Mouse (Mus musculus): Measurements from ENCODE around the gene Cdh4. TPM values are rescaled to one million over a fixed set of nuclear protein-coding genes. Genes with fewer than 3 reads are reported as not detected.

Gene Cdh4
- polyA plus RNA-seq, 1 experiment from 2014 or later = 39.6 TPM

DNA sequence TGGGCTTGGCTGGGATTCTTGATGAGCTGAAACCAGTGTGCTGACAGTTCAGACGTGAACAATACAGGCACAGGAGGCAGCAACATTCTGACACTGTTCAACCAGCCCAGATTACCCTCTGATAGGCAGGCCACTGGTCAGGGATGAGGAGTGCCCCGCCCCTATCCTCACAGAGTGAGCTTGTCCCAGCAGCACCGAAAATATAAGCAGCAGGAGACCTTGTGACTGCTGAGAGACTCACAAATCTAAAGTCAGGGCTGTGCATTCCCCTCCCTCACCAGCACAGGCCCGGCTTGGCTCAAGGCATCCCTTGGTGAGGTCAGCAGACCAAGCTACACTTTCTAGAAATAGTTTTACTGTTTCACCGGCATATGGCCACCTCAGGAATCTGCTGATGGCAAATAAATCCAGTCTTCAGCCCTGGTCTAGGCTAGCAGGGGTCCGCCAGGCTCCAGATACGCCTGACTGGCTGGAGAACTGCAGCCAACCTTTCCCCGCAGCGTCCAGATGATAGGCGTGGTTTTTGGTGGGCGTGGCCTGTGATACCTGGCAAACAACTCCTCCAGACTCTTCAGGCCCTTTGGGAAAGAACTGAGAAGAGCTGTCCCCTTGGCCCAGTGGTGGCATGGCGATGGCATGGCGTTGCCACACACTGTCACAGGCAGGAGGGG lies 332.3 kb downstream of the Cdh4 start:
- ATAC-seq (ENCODE audit: low FRiP score) = peak; percentile 19; the same call in 1 of the 2 replicates
- H3K9ac ChIP-seq (replicated peaks) = no peak overlapping the region
- WGBS = 20% methylated on average over 13 of the region's 13 CpGs
- no peak overlapping the region for H3K4me2 ChIP-seq
- H3K9me3 ChIP-seq (replicated peaks) = no peaks in the 10 kb centered on the region
- no peaks in the 10 kb centered on the region for H3K27me3 ChIP-seq (replicated peaks)
- no peak overlapping the region for H3K4me3 ChIP-seq (replicated peaks)
- H3K36me3 ChIP-seq = no peaks in the 10 kb centered on the region
- H3K27ac ChIP-seq (replicated peaks) = no peak overlapping the region
- H3K4me1 ChIP-seq = peaks cover 18% of the 10 kb centered on the region

DNA sequence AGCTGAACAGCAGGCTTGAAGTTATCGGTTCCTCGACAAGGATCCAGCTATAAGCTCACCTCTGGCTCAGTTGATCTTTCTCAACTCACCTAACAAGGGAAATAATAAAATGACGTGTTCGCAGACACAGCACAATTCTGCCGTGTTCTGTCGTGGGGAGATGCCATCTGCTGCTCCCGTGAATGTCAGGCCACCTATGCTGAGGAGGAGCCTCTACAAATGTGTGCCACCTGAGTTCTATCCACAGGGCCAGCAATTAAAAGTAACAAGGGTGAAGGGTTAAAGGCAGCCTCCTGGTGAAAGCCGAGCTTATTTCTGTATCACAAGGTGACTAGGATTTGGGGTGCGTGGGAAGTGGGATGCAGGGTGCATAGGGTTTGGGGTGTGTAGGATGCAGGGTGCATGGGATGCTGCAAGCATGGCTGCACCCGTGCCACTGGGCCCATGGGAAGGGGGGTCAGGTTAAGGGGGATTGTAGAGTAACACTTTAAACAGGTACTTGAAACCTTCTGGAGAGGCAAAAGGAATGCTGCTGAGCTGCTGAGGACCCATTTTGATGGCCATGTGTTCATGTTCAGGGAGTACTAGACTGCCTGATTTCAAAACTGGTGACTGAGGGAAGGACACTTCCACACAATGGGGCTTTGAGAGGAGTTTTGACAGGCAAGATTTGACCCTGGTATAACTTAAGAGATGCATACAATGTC lies 333.9 kb downstream of the Cdh4 start:
- WGBS = 77% methylated on average over 10 of the region's 10 CpGs
- Histone ChIP-seq H3K4me3 (replicated peaks) (no peak overlapping the region), H3K27ac (replicated peaks) (no peak overlapping the region), H3K4me2 (no peak overlapping the region), H3K36me3 (no peaks in the 10 kb centered on the region), H3K9me3 (replicated peaks) (no peaks in the 10 kb centered on the region), H3K9ac (replicated peaks) (no peak overlapping the region), H3K4me1 (peaks cover 12% of the 10 kb centered on the region), H3K27me3 (replicated peaks) (no peaks in the 10 kb centered on the region)
- no peak for ATAC-seq (ENCODE audit: low FRiP score)

GRCm38 (mm10) chr2:179779266-179779665 lies 337.0 kb downstream of the Cdh4 start:
- no peak overlapping the region for H3K27ac ChIP-seq (replicated peaks)
- no peaks in the 10 kb centered on the region for H3K9me3 ChIP-seq (replicated peaks)
- H3K4me2 ChIP-seq = no peak overlapping the region
- no peak for ATAC-seq (ENCODE audit: low FRiP score)
- H3K4me3 ChIP-seq (replicated peaks) = no peak overlapping the region
- H3K9ac ChIP-seq (replicated peaks) = no peak overlapping the region
- no peaks in the 10 kb centered on the region for H3K36me3 ChIP-seq
- 66% methylated on average over 9 of the region's 9 CpGs for WGBS
- no peaks in the 10 kb centered on the region for H3K27me3 ChIP-seq (replicated peaks)
- peaks cover 10% of the 10 kb centered on the region for H3K4me1 ChIP-seq

DNA sequence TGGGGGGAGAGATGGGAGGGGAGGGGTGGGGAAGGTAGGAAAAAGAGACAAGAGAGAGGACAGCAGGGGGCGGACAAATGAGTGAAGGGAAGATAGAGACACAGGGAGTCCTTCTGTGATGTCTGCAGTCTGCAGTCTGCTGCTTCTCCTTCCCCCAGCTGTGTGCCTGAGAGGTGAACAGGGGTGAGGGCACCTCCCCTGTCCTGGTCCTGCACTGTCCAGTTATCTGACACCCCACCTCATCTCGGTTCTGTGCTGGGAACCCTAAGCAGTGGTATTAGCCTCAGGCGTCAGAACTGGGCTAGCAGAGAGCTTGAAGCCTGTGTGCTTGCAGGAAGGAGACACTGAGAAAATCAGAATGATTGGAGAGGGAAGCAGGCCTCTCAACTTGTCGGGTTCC lies 338.7 kb downstream of the Cdh4 start:
- H3K27me3 ChIP-seq (replicated peaks) = no peaks in the 10 kb centered on the region
- H3K4me2 ChIP-seq = no peak overlapping the region
- WGBS = 44% methylated on average over 4 of the region's 4 CpGs
- H3K4me1 ChIP-seq = no peaks in the 10 kb centered on the region
- H3K27ac ChIP-seq (replicated peaks) = no peak overlapping the region
- ATAC-seq (ENCODE audit: low FRiP score) = no peak
- no peaks in the 10 kb centered on the region for H3K36me3 ChIP-seq
- no peak overlapping the region for H3K9ac ChIP-seq (replicated peaks)
- no peaks in the 10 kb centered on the region for H3K9me3 ChIP-seq (replicated peaks)
- H3K4me3 ChIP-seq (replicated peaks) = no peak overlapping the region

DNA sequence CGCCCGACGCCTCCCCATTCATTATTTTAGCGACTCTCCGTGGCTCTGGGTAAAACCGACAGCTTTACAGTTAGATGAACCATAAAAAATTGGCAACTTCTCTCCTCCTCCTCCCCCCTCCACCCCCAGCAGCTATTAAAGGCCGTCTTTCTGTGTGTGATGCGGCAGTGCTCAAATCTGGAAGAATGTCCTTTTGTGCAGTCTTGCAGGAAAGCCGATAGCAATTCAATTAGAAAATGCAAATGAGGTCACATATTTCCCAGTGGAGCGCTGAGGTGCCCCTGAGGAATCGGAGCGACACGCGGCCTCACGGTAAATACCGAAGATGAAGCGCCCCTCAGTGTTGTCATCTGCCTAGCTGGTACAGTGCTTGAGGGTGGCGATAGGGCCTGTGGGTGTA lies 345.0 kb downstream of the Cdh4 start:
- Histone ChIP-seq H3K4me3 (replicated peaks) (no peak overlapping the region), H3K9me3 (replicated peaks) (no peaks in the 10 kb centered on the region), H3K27me3 (replicated peaks) (no peaks in the 10 kb centered on the region), H3K4me1 (peaks cover 17% of the 10 kb centered on the region), H3K4me2 (peak overlapping the region; percentile 34), H3K9ac (replicated peaks) (no peak overlapping the region), H3K27ac (replicated peaks) (peak overlapping the region; percentile 65), H3K36me3 (no peaks in the 10 kb centered on the region)
- ATAC-seq (ENCODE audit: low FRiP score) = peak; percentile 87
- WGBS = 9% methylated on average over 18 of the region's 18 CpGs

DNA sequence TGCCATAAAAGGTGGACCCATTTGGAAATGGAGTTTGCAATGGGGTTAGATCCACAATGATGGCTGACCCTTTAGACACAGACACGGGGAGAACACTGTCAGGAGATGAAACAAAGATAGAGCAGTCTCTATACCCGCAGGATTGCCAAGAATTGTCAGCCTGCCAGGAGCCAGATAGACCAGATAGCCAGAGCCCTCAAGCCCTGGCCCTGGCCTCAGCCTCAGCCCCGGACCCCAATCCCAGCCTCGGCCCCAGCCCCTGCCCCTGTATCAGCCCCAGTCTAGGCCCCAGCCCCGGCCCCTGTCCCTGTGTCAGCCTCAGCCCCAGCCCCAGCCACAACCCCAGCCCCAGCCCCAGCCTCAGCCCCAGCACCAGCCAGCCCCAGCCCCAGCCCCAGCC lies 345.6 kb downstream of the Cdh4 start:
- H3K27ac ChIP-seq (replicated peaks) = peak overlapping the region; percentile 65
- H3K27me3 ChIP-seq (replicated peaks) = no peaks in the 10 kb centered on the region
- WGBS = 43% methylated on average over 5 of the region's 5 CpGs
- no peaks in the 10 kb centered on the region for H3K9me3 ChIP-seq (replicated peaks)
- ATAC-seq (ENCODE audit: low FRiP score) = peak; percentile 25; the same call in 1 of the 2 replicates
- no peak overlapping the region for H3K4me3 ChIP-seq (replicated peaks)
- 0 out of 2 replicates have a peak overlapping the region, but pooled peaks have one; percentile 34 for H3K4me2 ChIP-seq
- H3K4me1 ChIP-seq = peaks cover 20% of the 10 kb centered on the region
- H3K9ac ChIP-seq (replicated peaks) = no peak overlapping the region
- H3K36me3 ChIP-seq = no peaks in the 10 kb centered on the region

GRCm38 (mm10) chr2:179790684-179791083 lies 348.5 kb downstream of the Cdh4 start:
- no peak for ATAC-seq (ENCODE audit: low FRiP score)
- H3K9ac ChIP-seq (replicated peaks) = no peak overlapping the region
- H3K9me3 ChIP-seq (replicated peaks) = no peaks in the 10 kb centered on the region
- no peak overlapping the region for H3K4me3 ChIP-seq (replicated peaks)
- H3K27ac ChIP-seq (replicated peaks) = no peak overlapping the region
- H3K36me3 ChIP-seq = no peaks in the 10 kb centered on the region
- H3K4me2 ChIP-seq = no peak overlapping the region
- peaks cover 33% of the 10 kb centered on the region for H3K4me1 ChIP-seq
- 52% methylated on average over 3 of the region's 3 CpGs for WGBS
- H3K27me3 ChIP-seq (replicated peaks) = no peaks in the 10 kb centered on the region

GRCm38 (mm10) chr2:179792426-179793133 lies 350.3 kb downstream of the Cdh4 start:
- no peaks in the 10 kb centered on the region for H3K36me3 ChIP-seq
- H3K4me2 ChIP-seq = no peak overlapping the region
- no peaks in the 10 kb centered on the region for H3K27me3 ChIP-seq (replicated peaks)
- H3K4me3 ChIP-seq (replicated peaks) = no peak overlapping the region
- no peak overlapping the region for H3K27ac ChIP-seq (replicated peaks)
- peaks cover 24% of the 10 kb centered on the region for H3K4me1 ChIP-seq
- ATAC-seq (ENCODE audit: low FRiP score) = no peak
- WGBS = 45% methylated on average over 13 of the region's 13 CpGs
- no peak overlapping the region for H3K9ac ChIP-seq (replicated peaks)
- no peaks in the 10 kb centered on the region for H3K9me3 ChIP-seq (replicated peaks)

- H3K4me1 ChIP-seq = peaks cover 21% of the 10 kb centered on the region
- H3K27me3 ChIP-seq (replicated peaks) = no peaks in the 10 kb centered on the region
- H3K9ac ChIP-seq (replicated peaks) = no peak overlapping the region
- no peak overlapping the region for H3K4me2 ChIP-seq
- no peak for ATAC-seq (ENCODE audit: low FRiP score)
- no peak overlapping the region for H3K27ac ChIP-seq (replicated peaks)
- no peaks in the 10 kb centered on the region for H3K36me3 ChIP-seq
- H3K4me3 ChIP-seq (replicated peaks) = no peak overlapping the region
- WGBS = 31% methylated on average over 1 of the region's 1 CpGs
- H3K9me3 ChIP-seq (replicated peaks) = no peaks in the 10 kb centered on the region
Measured at GRCm38 (mm10) chr2:179794354-179794753, 352.1 kb downstream of the Cdh4 start.

GRCm38 (mm10) chr2:179795452-179795851 lies 353.2 kb downstream of the Cdh4 start:
- H3K4me3 ChIP-seq (replicated peaks) = no peak overlapping the region
- H3K36me3 ChIP-seq = no peaks in the 10 kb centered on the region
- no peaks in the 10 kb centered on the region for H3K27me3 ChIP-seq (replicated peaks)
- H3K4me2 ChIP-seq = no peak overlapping the region
- 53% methylated on average over 12 of the region's 12 CpGs for WGBS
- no peak for ATAC-seq (ENCODE audit: low FRiP score)
- no peaks in the 10 kb centered on the region for H3K9me3 ChIP-seq (replicated peaks)
- peak overlapping the region; percentile 65 for H3K27ac ChIP-seq (replicated peaks)
- H3K9ac ChIP-seq (replicated peaks) = no peak overlapping the region
- H3K4me1 ChIP-seq = peaks cover 30% of the 10 kb centered on the region

DNA sequence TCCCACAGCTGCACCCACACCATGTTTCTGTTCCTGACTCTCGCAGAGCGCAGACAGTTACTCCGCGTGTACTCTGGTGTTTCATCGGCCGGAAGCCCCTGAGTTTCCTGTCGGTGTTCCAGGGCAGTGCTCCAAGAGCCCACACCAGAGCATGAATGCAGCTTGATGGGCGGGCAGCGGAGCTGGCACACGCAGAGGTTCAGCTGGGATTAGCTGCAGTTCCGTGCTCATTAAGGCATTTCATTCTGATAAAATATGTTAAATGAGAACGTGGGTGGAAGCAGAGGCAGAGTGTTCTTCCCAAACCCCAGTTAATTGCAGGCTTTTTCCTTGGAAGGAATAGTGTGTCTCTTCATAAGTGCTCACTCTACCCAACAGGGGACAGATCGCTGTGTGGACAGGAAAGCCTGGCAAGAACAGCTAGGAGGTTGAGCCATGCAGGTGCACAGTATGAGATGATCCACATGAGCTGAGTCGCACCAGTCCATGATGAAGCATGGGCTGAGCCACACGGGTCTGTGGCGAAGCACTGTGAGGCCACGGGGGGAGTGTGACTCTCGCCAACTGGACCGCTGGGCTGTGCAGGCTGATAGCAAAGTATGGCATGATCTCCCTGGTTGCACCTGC lies 357.8 kb downstream of the Cdh4 start:
- Histone ChIP-seq H3K9ac (replicated peaks) (no peak overlapping the region; the same call in 1 of the 2 replicates), H3K27me3 (replicated peaks) (no peaks in the 10 kb centered on the region), H3K36me3 (no peaks in the 10 kb centered on the region), H3K4me1 (peaks cover 29% of the 10 kb centered on the region), H3K4me3 (replicated peaks) (no peak overlapping the region), H3K9me3 (replicated peaks) (no peaks in the 10 kb centered on the region), H3K27ac (replicated peaks) (peak overlapping the region; percentile 33; the same call in 1 of the 2 replicates), H3K4me2 (no peak overlapping the region)
- no peak; the same call in 1 of the 2 replicates for ATAC-seq (ENCODE audit: low FRiP score)
- WGBS = 66% methylated on average over 19 of the region's 19 CpGs

Measured in neural tube, embryonic 15.5 days (tissue).